Mouse (Mus musculus) lung, embryonic 15.5 days (tissue): ENCODE data around the gene Ccnt2. TPM values are rescaled to one million over a fixed set of nuclear protein-coding genes. Genes with fewer than 3 reads are reported as not detected.

Source experiments
- ATAC-seq: fragments of 200-750 bp; cut with Nextera tagmentation; 2 replicates; pipeline ENCODE4 v1.8.0; 2017; ENCODE audit warnings: moderate number of reproducible peaks, borderline replicate concordance; ENCODE audit not compliant: low FRiP score, low TSS enrichment; ENCODE audit errors: extremely low read depth
- H3K27ac ChIP-seq: fragments of 300-500 bp; sonication (generic); 2 replicates; pipeline ENCODE4 v1.5.1; 2015; ENCODE audit warnings: moderate library complexity, mild to moderate bottlenecking, inconsistent platforms
- H3K27me3 ChIP-seq: fragments of 300-500 bp; sonication (generic); 2 replicates; pipeline ENCODE4 v1.6.1; 2015; ENCODE audit warnings: inconsistent platforms
- H3K36me3 ChIP-seq: fragments of 300-500 bp; sonication (generic); 2 replicates; pipeline ENCODE4 v1.6.1; 2015; ENCODE audit warnings: inconsistent platforms
- H3K4me1 ChIP-seq: fragments of 300-500 bp; sonication (generic); 2 replicates; pipeline ENCODE4 v1.6.1; 2015; ENCODE audit warnings: inconsistent platforms
- H3K4me2 ChIP-seq: fragments of 300-500 bp; sonication (generic); 2 replicates; pipeline ENCODE4 v1.6.1; 2015; ENCODE audit warnings: inconsistent platforms, mild to moderate bottlenecking, moderate library complexity
- H3K4me3 ChIP-seq: fragments of 300-500 bp; sonication (generic); 2 replicates; pipeline ENCODE4 v1.5.1; 2015; ENCODE audit warnings: mild to moderate bottlenecking, inconsistent platforms
- H3K9ac ChIP-seq: fragments of 300-500 bp; sonication (generic); 2 replicates; pipeline ENCODE4 v1.6.1; 2015; ENCODE audit warnings: inconsistent platforms
- H3K9me3 ChIP-seq: fragments of 300-500 bp; sonication (generic); 2 replicates; pipeline ENCODE4 v1.6.1; 2016; ENCODE audit warnings: inconsistent platforms
- WGBS: fragments of 180-500 bp; shearing (Covaris S2); methylation state at CpG from one replicate; pipeline ENCODE4 v1.1.7; 2015; 5-methylcytosine and 5-hydroxymethylcytosine counted together
- polyA plus RNA-seq: library from polyadenylated mRNA; unstranded; fragments of >200 nt; fragmentation: Nextera tagmentation; extraction: Ambion mirVana; gene quantifications from 2 replicates; pipeline ENCODE4 v1.2.1, GENCODE M21; 2015

The Ccnt2 gene
- polyA plus RNA-seq, 1 experiment from 2014 or later = 83.7 TPM

DNA sequence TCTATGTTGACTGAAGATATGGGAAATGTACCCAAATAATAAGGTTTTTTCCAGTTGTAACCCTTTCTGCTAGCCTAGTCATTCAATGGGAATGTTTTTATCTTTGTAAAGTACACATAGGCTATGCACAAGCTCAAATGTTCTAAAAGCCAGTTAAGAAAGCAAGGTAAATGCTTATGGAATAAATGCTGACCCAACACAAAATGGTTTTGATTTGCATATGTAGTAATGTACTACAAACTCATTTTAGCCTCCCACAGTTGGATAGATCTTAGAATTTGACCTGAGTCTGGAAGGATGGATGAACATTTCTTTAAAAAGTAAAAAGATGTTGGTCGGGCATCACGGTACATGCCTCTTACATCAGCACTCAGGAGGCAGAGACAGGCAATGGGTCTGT is 7.2 kb upstream of the Ccnt2 start:
- Histone ChIP-seq H3K4me2 (no peak overlapping the region), H3K4me3 (no peak overlapping the region), H3K9ac (no peak overlapping the region), H3K9me3 (no peaks in the 10 kb centered on the region), H3K36me3 (no peaks in the 10 kb centered on the region), H3K27ac (no peak overlapping the region), H3K27me3 (no peaks in the 10 kb centered on the region), H3K4me1 (no peaks in the 10 kb centered on the region)
- ATAC-seq = no peak
- 86% methylated on average over 2 of the region's 2 CpGs for WGBS

DNA sequence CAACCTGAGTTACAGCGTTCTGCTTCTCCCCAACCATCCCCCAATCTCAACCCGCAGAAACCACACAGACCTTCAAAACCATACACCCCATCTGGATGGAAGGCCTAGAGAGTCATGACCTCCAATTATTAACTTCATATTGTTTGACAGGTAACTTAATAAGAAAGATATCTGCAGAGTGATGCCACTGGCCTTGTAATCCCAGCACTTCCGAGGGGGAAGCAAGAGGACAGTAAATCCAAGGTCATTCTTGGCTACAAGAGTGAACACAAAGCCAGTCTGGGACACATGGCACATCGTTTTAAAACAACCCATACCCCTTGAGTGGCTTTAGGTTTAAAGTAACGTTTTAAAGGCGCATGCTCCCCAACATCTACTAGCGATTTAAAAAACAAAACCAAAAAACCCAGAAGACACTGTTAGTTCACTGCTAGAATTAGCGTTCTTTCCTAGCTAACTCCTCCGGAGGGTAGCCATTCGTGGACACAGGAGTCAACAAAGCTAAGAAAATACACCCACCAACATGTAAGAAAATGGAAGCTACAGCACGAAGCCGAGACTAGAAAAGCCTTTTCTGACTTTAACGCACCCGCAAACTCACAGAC is 664 bp upstream of the Ccnt2 start:
- H3K9me3 ChIP-seq = no peaks in the 10 kb centered on the region
- WGBS = under 1% methylated on average over 14 of the region's 14 CpGs
- H3K4me3 ChIP-seq = peak overlapping the region; percentile 88
- H3K4me1 ChIP-seq = peaks cover 30% of the 10 kb centered on the region
- no peaks in the 10 kb centered on the region for H3K36me3 ChIP-seq
- peak overlapping the region; percentile 92 for H3K27ac ChIP-seq
- H3K27me3 ChIP-seq = no peaks in the 10 kb centered on the region
- H3K9ac ChIP-seq = peak overlapping the region; percentile 49
- peak; percentile 23 for ATAC-seq
- peak overlapping the region; percentile 57 for H3K4me2 ChIP-seq

DNA sequence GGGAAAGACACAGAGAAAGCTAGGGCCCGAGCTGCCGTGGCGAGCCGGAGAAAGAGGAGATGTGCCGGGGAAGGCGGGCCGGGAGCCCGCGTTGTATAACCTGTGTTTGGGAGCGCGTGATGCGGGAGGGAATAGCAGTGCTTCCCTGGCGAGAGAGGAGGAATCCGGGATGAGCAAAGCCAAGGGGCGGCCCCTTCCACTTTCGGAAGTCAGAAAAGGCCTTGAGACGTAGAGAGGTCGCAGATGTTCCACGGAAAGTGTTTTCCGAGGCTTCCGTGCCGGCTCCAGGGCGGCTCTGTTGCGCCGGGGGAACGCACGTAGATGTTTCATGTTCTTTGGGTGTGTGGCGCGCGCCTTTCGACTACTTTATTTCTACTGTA is 527 bp downstream of the Ccnt2 start:
- Histone ChIP-seq H3K27me3 (no peaks in the 10 kb centered on the region), H3K9me3 (no peaks in the 10 kb centered on the region), H3K36me3 (peaks cover 3% of the 10 kb centered on the region; the same call in 1 of the 2 replicates), H3K27ac (peak overlapping the region; percentile 92), H3K4me3 (peak overlapping the region; percentile 88), H3K9ac (peak overlapping the region; percentile 88), H3K4me2 (peak overlapping the region; percentile 75), H3K4me1 (peaks cover 32% of the 10 kb centered on the region)
- ATAC-seq = peak; percentile 29
- under 1% methylated on average over 31 of the region's 31 CpGs for WGBS

DNA sequence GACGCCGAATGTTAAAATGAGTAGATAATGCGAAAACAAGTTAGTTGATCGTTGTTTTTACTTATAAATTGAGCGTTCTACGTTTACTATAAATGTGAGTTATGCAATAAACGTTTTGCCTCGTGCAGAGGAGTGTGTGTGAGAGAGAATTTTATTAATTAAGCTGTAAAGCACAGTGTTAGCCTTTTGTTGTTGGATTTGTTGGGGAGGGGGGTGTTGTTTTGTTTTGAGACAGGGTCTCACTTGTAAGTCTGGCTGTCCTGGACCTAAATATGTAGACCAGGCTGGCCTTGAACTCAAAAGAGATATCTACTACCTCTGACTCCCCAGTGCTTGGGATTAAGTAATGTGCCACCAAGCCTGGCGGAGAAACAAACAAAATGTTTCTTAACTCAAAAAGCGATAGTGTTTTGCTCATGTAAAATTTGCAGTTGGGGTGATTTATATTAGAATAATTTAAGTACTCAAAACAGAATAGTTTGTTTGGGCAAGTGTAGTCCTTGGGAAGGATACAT is 1.3 kb downstream of the Ccnt2 start:
- no peaks in the 10 kb centered on the region for H3K9me3 ChIP-seq
- 5% methylated on average over 10 of the region's 10 CpGs for WGBS
- H3K36me3 ChIP-seq = peaks cover 3% of the 10 kb centered on the region; the same call in 1 of the 2 replicates
- peak overlapping the region; percentile 75 for H3K4me2 ChIP-seq
- H3K27ac ChIP-seq = no peak overlapping the region
- H3K27me3 ChIP-seq = no peaks in the 10 kb centered on the region
- peaks cover 32% of the 10 kb centered on the region for H3K4me1 ChIP-seq
- peak overlapping the region; percentile 88 for H3K9ac ChIP-seq
- ATAC-seq = no peak
- H3K4me3 ChIP-seq = peak overlapping the region; percentile 88

DNA sequence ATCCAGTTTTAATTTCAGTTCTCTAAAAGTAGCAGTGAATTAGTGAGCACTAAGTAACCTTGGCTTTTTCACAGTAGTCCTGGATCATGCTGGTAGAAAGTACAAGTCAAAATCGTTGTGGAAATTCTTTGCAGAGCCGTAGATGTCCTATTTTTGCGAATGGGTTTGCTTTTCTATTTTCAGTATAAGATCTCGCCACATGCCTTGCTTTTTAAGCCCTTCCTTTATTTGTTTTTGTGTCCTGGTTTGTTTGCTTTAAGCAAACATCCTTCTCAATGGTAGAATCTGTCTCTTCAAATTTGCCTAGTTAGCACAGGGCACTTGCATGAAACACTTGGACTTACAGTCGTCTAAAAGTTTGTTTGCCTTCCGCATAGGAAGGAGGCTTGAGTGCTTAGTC is 2.3 kb downstream of the Ccnt2 start:
- Histone ChIP-seq H3K9me3 (no peaks in the 10 kb centered on the region), H3K4me2 (peak overlapping the region; percentile 75), H3K27ac (peak overlapping the region; percentile 47; the same call in 1 of the 2 replicates), H3K4me1 (peaks cover 37% of the 10 kb centered on the region), H3K36me3 (peaks cover 3% of the 10 kb centered on the region; the same call in 1 of the 2 replicates), H3K4me3 (peak overlapping the region; percentile 13), H3K27me3 (no peaks in the 10 kb centered on the region), H3K9ac (no peak overlapping the region)
- 39% methylated on average over 6 of the region's 6 CpGs for WGBS
- ATAC-seq = no peak

DNA sequence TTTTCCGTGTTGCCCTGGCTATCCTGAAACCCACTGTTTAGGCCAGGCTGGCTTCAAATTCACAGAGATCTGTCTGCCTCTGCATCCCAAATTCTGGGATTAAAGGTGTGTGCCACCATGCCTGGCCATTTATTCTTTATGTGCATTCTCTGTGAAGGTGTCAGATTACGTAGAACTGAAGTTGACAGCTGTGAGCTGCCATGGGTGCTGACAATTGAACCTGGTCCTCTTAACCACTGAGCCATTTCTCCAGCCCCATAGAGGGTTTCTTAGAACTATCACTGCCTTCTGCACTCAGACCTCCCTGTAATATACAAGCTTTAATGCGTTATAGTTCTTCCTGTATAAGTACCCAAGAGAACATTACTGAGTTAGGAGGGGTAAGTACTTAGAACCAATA is 4.6 kb downstream of the Ccnt2 start:
- H3K4me1 ChIP-seq = peaks cover 35% of the 10 kb centered on the region
- H3K4me2 ChIP-seq = no peak overlapping the region
- no peak overlapping the region for H3K4me3 ChIP-seq
- no peak overlapping the region for H3K9ac ChIP-seq
- ATAC-seq = no peak
- H3K27ac ChIP-seq = no peak overlapping the region
- H3K9me3 ChIP-seq = no peaks in the 10 kb centered on the region
- 89% methylated on average over 3 of the region's 3 CpGs for WGBS
- H3K27me3 ChIP-seq = no peaks in the 10 kb centered on the region
- peaks cover 3% of the 10 kb centered on the region; the same call in 1 of the 2 replicates for H3K36me3 ChIP-seq

DNA sequence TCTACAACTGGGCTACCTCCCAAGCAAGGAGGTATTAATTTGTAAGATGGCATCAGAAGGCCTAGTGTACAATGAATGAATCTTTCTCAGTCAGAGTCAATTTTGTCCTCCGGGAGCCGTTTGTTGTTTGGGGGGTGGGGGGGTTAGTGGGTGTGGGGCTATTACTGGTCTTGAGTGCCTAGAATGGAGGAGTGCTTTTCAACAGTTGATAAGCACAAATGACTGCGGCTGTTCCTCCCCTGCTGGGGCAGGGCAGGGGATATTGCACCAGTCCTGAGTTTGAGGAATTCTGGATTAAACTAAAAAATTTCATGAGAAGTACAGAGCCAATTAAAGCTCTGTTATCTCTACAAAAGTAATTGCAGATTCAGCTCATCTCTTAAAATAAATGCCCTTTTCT is 6.2 kb downstream of the Ccnt2 start:
- Histone ChIP-seq H3K4me2 (no peak overlapping the region), H3K27ac (no peak overlapping the region), H3K4me3 (no peak overlapping the region), H3K9ac (no peak overlapping the region), H3K4me1 (peaks cover 35% of the 10 kb centered on the region), H3K27me3 (no peaks in the 10 kb centered on the region), H3K9me3 (no peaks in the 10 kb centered on the region), H3K36me3 (peaks cover 3% of the 10 kb centered on the region; the same call in 1 of the 2 replicates)
- no peak for ATAC-seq
- WGBS = 34% methylated on average over 3 of the region's 3 CpGs

DNA sequence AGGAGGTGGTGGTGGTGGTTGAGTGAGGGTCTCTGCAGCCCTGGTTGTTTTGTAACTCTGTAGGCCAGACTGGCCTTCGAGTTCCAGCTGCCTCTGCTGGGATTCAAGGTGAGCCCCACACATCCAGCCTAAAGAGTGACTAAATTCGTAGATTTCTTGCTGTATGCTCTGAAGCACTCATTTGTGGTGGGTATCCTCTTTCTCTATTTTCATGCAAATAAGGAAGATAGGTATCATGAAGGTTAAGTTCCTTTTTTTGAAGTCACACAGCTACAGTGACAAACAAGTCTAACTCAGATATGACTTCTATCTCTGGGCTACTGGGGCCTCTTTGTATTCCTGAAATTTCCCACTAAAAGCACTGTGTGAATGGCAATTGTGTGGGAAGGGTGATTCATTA is 6.9 kb downstream of the Ccnt2 start:
- Histone ChIP-seq H3K9me3 (no peaks in the 10 kb centered on the region), H3K27ac (no peak overlapping the region), H3K4me2 (no peak overlapping the region)

DNA sequence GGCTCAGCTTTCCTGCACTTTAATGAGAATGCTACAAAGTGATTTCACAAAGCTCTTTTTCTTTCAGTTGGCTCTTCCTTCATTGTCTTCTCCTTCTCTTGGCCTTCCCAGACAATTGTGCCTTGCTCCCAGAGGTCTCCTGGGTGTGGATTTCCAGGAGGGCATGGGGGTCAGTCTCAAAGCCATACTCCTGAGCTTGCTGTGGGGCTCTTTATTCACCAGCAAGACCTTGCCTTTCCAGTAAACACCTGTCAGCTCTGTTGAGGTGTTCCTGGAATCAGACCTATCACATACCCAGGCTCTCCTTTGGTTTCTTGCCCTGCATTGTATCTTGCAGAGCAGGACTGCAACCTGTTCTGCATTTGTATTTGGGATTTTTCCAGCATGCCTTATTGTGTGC is 9.9 kb downstream of the Ccnt2 start:
- no peak overlapping the region for H3K9ac ChIP-seq
- H3K36me3 ChIP-seq = no peaks in the 10 kb centered on the region
- H3K4me2 ChIP-seq = no peak overlapping the region
- no peaks in the 10 kb centered on the region for H3K9me3 ChIP-seq
- H3K27ac ChIP-seq = no peak overlapping the region
- peaks cover 14% of the 10 kb centered on the region; the same call in 1 of the 2 replicates for H3K4me1 ChIP-seq
- H3K4me3 ChIP-seq = no peak overlapping the region
- no peaks in the 10 kb centered on the region for H3K27me3 ChIP-seq
- no peak for ATAC-seq

More for the DNA sequence above, 6.9 kb downstream of the Ccnt2 start:
- no peak for ATAC-seq
- H3K36me3 ChIP-seq = peaks cover 3% of the 10 kb centered on the region; the same call in 1 of the 2 replicates
- WGBS = 75% methylated on average over 2 of the region's 2 CpGs
- peaks cover 35% of the 10 kb centered on the region for H3K4me1 ChIP-seq
- no peak overlapping the region for H3K9ac ChIP-seq
- no peak overlapping the region for H3K4me3 ChIP-seq
- H3K27me3 ChIP-seq = no peaks in the 10 kb centered on the region

DNA sequence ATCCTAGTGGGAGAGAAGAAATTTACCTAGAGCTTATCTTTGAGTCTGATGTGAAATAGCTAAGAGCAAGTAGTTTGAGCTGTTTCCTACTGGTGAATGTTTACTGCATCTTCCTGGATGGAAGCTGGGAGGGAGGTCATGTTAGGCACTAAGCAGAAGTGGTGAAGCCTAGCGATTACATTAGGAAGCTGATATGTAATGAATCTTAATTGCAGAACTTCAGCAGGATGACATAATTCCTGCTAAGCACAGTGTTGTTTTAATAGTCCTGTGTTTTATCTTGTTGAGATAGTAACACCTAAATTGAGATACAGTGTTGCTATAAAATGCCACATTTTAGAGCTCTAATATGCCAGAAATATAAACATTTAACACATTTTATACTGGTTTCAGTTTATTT is 11.9 kb downstream of the Ccnt2 start:
- Histone ChIP-seq H3K4me1 (peaks cover 11% of the 10 kb centered on the region; the same call in 1 of the 2 replicates), H3K9ac (no peak overlapping the region), H3K36me3 (no peaks in the 10 kb centered on the region), H3K27ac (no peak overlapping the region), H3K4me2 (no peak overlapping the region), H3K9me3 (no peaks in the 10 kb centered on the region), H3K4me3 (no peak overlapping the region), H3K27me3 (no peaks in the 10 kb centered on the region)
- no peak for ATAC-seq
- 60% methylated on average over 1 of the region's 1 CpGs for WGBS

DNA sequence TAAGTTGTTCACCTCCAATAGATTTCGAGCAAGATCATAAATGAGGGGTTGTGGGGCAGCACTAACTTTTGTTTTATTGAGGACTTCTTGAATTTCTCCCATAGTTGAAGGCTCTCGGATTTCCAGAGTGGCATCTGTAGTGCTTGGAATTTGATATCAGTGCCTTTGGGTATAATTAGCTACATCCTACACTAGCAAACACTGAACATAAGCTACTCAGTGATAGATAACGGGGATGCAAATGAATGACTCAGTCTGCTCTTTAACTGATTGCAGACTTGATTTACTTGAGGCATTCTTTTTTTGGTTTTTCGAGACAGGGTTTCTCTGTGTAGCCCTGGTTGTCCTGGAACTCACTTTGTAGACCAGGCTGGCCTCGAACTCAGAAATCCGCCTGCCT is 15.0 kb downstream of the Ccnt2 start:
- no peak overlapping the region for H3K4me2 ChIP-seq
- H3K36me3 ChIP-seq = no peaks in the 10 kb centered on the region; the same call in 1 of the 2 replicates
- no peak overlapping the region for H3K4me3 ChIP-seq
- 82% methylated on average over 6 of the region's 6 CpGs for WGBS
- no peak overlapping the region for H3K27ac ChIP-seq
- no peak overlapping the region for H3K9ac ChIP-seq
- H3K9me3 ChIP-seq = no peaks in the 10 kb centered on the region
- H3K27me3 ChIP-seq = no peaks in the 10 kb centered on the region
- peaks cover 3% of the 10 kb centered on the region; the same call in 1 of the 2 replicates for H3K4me1 ChIP-seq
- no peak for ATAC-seq

DNA sequence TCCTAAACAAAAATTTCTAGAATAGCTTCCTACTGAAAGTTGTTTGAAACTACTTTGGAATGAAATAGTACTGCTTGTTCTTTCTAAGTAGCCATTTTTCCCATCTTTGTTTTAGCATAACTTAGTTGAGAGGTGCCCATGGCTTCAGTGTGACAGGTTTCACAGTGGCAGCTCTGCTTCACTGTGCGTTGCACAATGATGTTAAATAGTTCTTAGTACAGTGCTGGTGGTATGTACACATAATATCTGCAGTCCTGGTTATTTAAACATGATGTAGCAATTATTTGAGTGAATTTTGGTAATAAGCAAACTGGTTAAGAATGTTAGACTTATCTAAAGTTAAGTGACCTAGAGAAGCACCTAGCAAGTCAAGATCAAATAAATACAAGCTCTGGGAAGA is 19.5 kb downstream of the Ccnt2 start:
- WGBS = 82% methylated on average over 1 of the region's 1 CpGs
- H3K4me2 ChIP-seq = no peak overlapping the region
- no peak for ATAC-seq

More for the DNA sequence above, 19.5 kb downstream of the Ccnt2 start:
- Histone ChIP-seq H3K36me3 (peaks cover 7% of the 10 kb centered on the region; the same call in 1 of the 2 replicates), H3K9ac (no peak overlapping the region), H3K4me1 (0 out of 2 replicates have a peak, but pooled peaks cover 3% of the 10 kb centered on the region), H3K27ac (no peak overlapping the region), H3K27me3 (no peaks in the 10 kb centered on the region), H3K4me3 (no peak overlapping the region), H3K9me3 (no peaks in the 10 kb centered on the region)
